Mouse (Mus musculus) thymus, adult 18-20 months (tissue): ENCODE results near the gene Pak7.
"Not testable (repeated sequence)": the region's sequence is repeated elsewhere in the genome, so short reads cannot be mapped to it uniquely, and the experiment has no call there.

ENCODE experiments used
- DNase-seq, 2 experiments: peaks; one replicate each; pipeline ENCODE4 v3.0.0; 2022; ENCODE audit warnings: mixed read lengths in 2 of 2

Pak7 gene

GRCm38 (mm10) chr2:136387181-136388131 is at the start of gene Pak7:
TSS of gene Pak7 (minus strand) at chr2:136387967.
- DNase-seq = no peak

- DNase-seq = no peak
These were observed 37.8 kb upstream of the Pak7 start for GRCm38 (mm10) chr2:136425561-136425960.

- DNase-seq = no peak
These were observed 31.8 kb upstream of the Pak7 start for GRCm38 (mm10) chr2:136419543-136419942.

DNA sequence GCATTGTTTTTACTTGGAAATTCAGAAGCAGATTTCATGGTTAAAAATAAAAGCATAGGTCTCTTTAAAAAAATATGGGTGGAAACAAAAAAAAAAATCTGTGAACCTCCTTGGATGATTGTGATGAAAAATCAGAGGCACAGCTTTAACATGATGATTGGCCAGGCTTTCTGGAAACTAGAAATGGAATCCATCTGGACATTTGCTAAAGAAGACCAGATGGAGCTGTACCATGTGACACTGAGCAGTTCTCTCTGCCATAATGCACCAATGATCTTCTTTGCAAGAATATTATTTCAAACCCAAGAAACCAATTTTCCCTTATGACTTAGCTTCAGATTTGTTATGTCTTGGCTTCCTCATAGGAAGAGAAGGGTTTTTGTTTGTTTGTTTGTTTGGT is 28.6 kb upstream of the Pak7 start:
- DNase-seq = no peak

DNA sequence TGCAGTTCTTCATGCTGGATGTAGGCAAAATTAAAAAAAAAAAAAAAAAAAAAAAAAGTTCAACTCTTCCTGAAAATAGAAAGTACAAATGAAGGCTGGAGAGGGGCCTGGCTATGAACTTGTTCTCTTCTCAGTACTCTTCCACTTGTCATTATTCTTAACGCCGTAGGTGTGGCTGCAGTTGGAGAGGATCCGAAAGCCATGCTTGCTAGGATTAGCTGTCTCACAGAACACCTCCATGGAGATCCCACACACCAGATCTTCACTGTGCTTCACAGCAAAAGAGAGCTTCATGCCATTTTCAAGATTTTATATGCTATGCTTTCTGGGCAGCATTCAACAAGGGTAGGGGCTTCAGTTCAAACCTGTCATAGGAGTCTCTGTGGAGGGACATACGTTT is 14.8 kb upstream of the Pak7 start:
- DNase-seq = no peak

DNA sequence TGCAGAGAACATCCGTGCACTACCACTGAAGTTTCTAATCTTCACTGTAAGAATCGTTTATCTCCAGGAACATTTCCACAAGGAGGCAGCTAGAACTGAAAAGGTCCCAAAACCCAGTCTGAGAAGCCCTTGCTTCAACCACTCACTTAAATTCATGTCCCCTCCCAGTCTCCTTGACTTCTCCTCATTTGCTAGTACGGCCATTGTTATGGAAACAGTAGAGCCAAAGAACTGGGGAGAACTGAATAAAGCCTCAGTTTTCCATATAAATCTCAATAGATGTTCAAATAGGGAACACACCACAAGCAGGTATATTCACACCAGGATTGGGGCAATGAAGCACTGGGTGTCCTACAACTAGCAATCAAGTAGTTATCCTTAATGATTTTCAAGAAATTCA is 12.4 kb downstream of the Pak7 start:
- no peak for DNase-seq

- DNase-seq = no peak
These were observed 15.4 kb downstream of the Pak7 start for GRCm38 (mm10) chr2:136372361-136372760.

DNA sequence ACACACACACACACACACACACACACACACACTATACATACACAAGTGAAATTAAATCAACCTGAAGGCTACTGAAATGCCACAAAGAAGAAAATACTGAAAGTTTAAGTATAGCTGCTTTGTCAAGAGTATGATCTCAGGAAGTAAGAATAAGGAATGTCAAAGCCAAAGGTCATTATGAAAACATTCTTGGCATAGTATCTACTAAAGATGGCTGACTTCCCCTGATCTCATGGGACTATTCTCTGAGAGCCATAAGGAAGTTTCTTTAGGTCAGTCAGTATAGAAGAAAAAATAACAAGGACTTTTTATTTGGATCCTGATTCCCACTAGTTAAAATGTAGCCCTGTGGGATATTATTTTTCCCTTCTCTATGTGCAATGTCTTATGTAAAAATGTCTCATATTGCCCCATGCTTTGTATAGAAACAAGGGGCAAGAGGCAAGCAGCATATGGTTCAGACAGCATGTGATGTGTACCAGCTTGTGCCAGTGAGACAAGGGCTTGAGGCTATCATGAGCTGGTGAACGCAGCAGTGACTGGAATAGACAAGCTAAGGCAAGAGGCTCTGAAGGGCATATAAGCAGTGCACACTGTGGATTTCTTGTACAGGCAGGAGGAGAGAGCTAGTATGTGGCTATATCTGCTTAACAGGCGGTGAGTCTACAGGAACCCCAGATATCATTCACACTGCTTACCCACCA is 36.2 kb downstream of the Pak7 start:
- no peak for DNase-seq

- DNase-seq = no peak
These were observed 37.3 kb downstream of the Pak7 start for GRCm38 (mm10) chr2:136350459-136350858.

- DNase-seq = no peak
These were observed 38.0 kb downstream of the Pak7 start for GRCm38 (mm10) chr2:136349671-136350275.

DNA sequence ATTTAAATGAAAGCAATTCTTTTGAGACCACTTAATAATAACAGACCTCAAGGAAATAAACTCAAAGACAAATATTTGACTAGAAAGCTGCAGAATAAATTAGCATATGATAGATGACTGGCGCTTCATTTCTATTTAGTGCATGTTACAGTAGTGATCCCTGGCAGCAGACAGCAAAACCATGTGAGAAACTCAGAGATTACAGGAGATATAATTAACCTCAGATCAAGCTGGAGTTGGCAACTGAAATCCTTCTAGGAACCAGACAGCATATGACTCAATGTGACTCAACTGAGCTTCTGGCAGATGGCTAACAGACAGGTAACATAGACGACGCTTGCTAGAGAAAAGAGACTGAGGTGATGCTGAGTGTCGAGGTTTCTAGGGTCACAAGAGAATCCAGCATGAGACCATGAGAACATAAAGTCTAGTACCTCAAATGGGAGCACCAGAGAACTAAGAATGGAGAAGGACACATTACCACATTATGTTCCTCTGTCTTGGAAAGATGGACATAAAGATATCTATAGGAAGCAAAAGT is 43.5 kb downstream of the Pak7 start:
- DNase-seq = not testable (repeated sequence)

DNA sequence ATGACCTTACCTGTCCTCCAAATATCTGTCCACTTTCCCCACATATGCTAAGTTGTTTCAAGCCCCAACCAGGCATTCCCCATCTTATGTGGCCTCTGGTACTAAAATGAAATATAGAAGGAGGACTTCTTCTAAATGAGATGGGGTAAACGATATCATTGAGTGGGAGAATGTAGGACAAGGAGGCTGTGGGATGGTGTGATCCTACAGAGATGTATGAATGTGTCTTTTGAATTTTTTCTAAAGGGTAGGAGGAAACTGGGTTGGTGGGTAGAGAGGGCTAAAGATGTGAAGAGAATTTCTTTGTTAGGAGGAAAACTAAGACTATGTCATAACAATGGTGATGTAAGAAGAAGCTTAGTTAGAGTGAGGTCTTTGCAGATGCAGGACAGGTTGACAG is 57.8 kb downstream of the Pak7 start:
- DNase-seq = no peak

- no peak for DNase-seq
These were observed 62.1 kb downstream of the Pak7 start for GRCm38 (mm10) chr2:136325646-136326045.

DNA sequence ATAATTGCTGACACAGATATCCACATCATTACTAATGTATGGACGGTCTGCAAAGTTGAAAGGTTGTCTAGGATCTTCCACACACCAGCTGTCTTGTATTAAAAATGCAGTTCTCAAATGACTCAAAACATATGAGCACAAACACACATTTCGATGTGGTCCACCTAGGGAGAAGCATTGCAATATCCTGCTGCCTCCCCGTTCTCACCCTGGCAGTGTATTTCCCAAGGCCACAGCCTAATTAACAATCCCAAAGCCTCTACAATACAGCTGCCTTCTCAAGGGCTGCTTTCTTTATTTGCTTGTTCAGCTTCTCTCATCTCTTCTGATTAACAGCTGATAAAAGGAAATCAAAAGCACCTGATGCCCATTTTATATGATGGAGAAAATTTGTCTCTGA is 78.5 kb downstream of the Pak7 start:
- no peak for DNase-seq

GRCm38 (mm10) chr2:136308743-136309142 is 79.0 kb downstream of the Pak7 start:
- no peak for DNase-seq

- no peak for DNase-seq
These were observed 85.6 kb downstream of the Pak7 start for GRCm38 (mm10) chr2:136302201-136302600.

DNA sequence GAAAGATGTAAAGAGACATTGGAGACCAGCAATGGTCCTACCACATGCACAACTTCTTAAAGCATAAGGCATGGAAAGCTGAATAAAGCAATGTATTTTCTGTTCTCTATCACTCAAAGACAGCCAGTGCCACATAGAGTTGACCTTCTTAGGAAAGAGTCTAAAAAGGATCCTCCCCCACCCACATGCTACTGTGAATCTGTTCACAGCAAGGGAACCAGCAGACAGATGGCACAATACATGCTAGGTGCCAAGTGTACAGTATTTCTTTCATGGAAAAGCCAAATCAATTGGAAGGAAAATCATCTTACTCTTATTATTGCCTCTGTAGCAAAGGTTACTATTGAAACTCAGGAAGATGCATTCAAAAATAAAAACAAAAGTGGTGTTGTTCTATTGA is 86.4 kb downstream of the Pak7 start:
- DNase-seq = no peak

GRCm38 (mm10) chr2:136297371-136297770 is 90.4 kb downstream of the Pak7 start:
- no peak for DNase-seq

- no peak for DNase-seq
These were observed 105.7 kb downstream of the Pak7 start for GRCm38 (mm10) chr2:136282043-136282442.

- DNase-seq = not testable (repeated sequence)
These were observed 145.8 kb downstream of the Pak7 start for GRCm38 (mm10) chr2:136241960-136242359.

DNA sequence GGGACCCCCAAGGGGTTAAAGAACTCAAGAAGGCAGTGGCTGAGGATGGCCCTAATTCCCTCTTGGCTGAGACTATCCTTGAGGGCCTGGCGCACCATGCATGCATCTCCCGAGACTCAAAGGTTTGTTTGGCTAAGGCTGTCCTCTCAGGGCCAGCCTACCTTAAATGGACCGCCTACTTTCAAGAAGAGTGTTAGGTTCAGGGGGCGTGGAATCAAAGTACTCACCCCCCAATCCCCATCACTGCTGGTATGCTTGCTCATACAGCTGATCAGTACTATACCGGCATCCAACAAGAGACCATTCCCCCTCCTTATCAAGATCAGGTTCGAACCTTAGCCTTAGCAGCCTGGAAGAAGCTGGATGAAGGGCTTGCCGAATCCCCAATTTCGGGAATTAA is 156.5 kb downstream of the Pak7 start:
- no peak for DNase-seq

GRCm38 (mm10) chr2:136204034-136204433 is 183.7 kb downstream of the Pak7 start:
- no peak for DNase-seq

DNA sequence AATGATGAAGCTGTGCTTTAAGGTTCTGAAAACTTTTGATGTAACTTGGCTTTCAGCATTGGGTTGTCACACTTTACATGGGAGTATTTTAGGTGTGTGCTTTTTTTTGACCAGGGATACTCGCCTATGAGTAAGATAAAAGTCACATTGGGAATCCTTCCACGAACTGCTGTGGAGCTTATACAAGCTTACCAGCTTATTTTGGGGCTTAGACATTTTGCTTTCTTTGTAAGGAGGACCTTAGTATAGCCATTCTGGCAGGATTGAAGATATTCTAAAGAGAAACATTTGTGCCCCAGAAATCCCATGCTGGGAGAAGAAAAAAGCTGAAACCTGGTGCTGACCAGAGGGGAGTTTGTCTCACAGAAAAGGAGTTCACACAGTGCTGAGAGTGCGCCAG is 212.7 kb downstream of the Pak7 start:
- no peak for DNase-seq
